Mouse (Mus musculus) heart, adult 2 months (tissue): Measurements from ENCODE around the gene Itpr2.

ENCODE experiments used
- CTCF ChIP-seq: fragments of 200-600 bp; IDR thresholded peaks from 2 replicates; pipeline ENCODE4 v1.8.1; 2022; ENCODE audit warnings: antibody characterized with exemption, mild to moderate bottlenecking, moderate library complexity
- POLR2A ChIP-seq: fragments of 200-500 bp; IDR thresholded peaks from 2 replicates; pipeline ENCODE4 v1.6.1; 2011; ENCODE audit warnings: mild to moderate bottlenecking, low read depth, low read length, control low read depth; ENCODE audit not compliant: insufficient read depth

DNA sequence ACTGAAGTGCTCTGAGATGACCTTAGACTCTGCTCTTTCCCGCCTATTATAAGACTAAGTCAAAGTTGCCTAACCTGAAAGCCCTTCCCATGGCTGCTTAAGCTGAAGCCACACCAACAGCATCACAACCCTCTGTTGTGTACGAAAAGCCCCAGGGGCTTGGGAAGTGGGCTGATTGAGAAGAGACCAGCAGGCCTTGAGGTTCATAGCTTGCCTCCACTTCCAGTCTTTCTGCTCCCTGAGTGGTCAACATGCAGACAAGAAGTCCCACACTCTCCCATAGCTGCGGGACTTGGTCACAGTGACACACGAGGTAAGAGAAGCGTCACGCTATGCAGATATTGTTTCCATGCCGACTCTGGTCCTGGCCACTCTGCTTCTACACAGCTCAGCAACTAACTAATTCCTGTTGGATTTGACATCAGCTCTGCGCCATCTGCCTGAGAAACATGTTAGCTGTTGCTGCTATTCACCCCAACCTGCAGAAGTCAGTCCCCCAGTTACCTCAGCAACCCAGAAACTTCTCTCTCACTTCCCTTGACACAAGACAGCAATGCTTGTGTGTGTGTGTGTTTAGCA is 346.8 kb downstream of the Itpr2 start:
- TF ChIP-seq CTCF (no peak), POLR2A (no peak)
